Mouse (Mus musculus): ENCODE data around the gene Dnaaf5.

GRCm38 (mm10) chr5:139137176-139137575 lies 12.8 kb upstream of the Dnaaf5 start:
- no peak for TF ChIP-seq HCFC1 (IDR thresholded peaks at IDR 0.05; ENCODE audit: borderline replicate concordance, insufficient read depth, low read length)
- no peak for TF ChIP-seq ZNF384 (IDR thresholded peaks at IDR 0.05; ENCODE audit: low read depth, low read length)
- no peak for TF ChIP-seq CHD2 (IDR thresholded peaks at IDR 0.05; ENCODE audit: low read depth, low read length)

Measured in ES-E14 (cell line).